Mouse (Mus musculus): Measurements from ENCODE around the gene Dock1. TPM values are rescaled to one million over a fixed set of nuclear protein-coding genes. Genes with fewer than 3 reads are reported as not detected.

Dock1 gene
- polyA plus RNA-seq, 1 experiment from 2014 or later: 20.1 TPM

DNA sequence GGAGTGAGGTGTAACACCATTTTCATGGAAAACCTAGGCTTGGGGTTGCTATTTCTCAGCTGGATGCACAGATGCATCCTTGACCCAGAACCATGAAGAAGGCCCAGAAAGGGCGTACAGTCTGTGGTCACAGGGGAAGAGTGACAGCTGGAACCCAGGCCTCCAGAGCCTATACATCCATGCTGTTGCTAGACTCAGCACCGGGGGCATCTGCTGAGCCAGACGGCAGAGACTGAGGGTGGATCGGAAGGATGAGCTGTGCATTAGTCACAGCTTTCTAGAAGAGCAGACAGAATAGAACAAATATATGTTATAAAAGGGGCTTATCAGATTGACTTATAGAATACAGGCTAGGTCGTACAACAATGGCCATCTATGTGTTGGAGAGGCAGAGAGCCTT lies 534.7 kb downstream of the Dock1 start:
- Histone ChIP-seq H3K9me3 (replicated peaks) (no peaks in the 10 kb centered on the region), H3K4me1 (no peaks in the 10 kb centered on the region), H3K27me3 (ENCODE audit: low read depth, poor library complexity, severe bottlenecking) (no peaks in the 10 kb centered on the region), H3K27ac (replicated peaks) (no peak overlapping the region), H3K4me3 (no peak overlapping the region), H3K36me3 (no peaks in the 10 kb centered on the region)
- no peak for DNase-seq (ENCODE audit: low spot score)
- WGBS: 82% methylated on average over 5 of the region's 5 CpGs

DNA sequence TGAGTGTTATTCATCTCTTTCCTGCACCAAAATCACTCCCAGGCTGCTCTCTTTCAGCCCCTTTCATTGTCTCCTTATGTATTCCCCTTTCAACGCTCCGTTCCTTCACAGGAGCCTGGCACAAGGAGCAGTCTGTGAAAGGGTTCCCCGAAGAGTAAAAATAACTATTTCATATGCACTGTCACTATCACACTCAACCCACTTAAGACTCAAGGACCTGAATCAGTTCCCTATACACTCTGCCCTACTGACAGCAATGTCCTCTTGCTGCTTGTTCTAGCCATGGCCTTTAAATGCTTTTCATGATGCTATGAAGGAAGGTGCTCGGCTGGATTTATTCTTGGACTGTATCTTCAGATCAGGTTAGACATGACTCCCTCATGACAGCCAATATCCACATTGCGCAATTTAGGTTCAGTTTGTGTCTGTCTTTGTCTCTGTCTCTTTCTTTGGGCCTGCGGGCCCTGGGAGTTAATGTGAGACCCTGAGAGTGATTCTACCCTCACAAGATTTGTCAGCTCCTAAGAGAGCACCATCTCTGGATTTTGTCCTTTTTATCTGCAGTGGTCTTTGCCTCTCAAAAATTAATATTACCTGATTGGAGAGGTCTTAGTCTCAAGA lies 538.6 kb downstream of the Dock1 start:
- H3K27me3 ChIP-seq (ENCODE audit: low read depth, poor library complexity, severe bottlenecking): no peaks in the 10 kb centered on the region
- WGBS: 88% methylated on average over 6 of the region's 6 CpGs
- no peaks in the 10 kb centered on the region for H3K36me3 ChIP-seq
- H3K9me3 ChIP-seq (replicated peaks): no peaks in the 10 kb centered on the region
- H3K27ac ChIP-seq (replicated peaks): no peak overlapping the region
- no peak for DNase-seq (ENCODE audit: low spot score)
- H3K4me1 ChIP-seq: no peaks in the 10 kb centered on the region
- no peak overlapping the region for H3K4me3 ChIP-seq

DNA sequence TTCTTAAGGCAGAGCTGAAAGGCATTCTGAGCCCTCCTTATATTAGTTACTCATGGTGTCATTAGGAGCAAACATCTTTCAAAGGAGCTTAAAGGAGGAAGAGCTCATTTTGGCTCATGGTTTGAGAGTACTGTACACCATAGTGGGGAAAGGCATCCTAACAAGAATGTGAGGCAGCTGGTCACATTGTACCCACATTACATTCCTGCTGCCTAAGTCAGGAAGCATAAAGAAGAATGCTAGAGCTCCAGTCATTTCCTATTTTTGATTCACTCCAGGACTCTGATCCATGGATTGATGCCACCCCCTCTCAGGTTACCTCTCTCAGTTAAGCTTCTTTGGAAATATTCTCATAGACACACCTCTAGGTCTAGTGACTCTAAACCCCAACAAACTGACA lies 539.8 kb downstream of the Dock1 start:
- H3K27ac ChIP-seq (replicated peaks): no peak overlapping the region
- no peaks in the 10 kb centered on the region for H3K36me3 ChIP-seq
- no peak overlapping the region for H3K4me3 ChIP-seq
- DNase-seq (ENCODE audit: low spot score): no peak
- no peaks in the 10 kb centered on the region for H3K27me3 ChIP-seq (ENCODE audit: low read depth, poor library complexity, severe bottlenecking)
- no peaks in the 10 kb centered on the region for H3K9me3 ChIP-seq (replicated peaks)
- no peaks in the 10 kb centered on the region for H3K4me1 ChIP-seq

DNA sequence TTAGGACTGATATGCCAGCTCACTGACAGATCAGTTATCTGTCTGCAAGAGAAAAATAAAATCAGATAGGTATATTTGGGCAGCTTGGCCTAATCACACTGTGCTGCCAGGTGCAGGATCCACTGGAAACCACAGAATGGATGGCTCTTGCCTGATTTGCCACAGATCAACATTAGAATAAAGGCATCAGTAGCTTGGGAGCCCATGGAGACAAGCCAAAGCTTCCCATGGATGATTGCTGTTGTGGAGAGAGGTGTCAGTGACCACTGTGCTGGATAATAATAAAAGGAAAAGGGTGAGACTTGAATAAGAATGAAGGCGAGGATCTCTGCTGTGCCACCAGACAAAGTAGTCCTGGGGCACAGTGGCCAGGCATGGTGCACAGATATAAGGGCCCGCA lies 540.4 kb downstream of the Dock1 start:
- H3K27me3 ChIP-seq (ENCODE audit: low read depth, poor library complexity, severe bottlenecking): no peaks in the 10 kb centered on the region
- H3K27ac ChIP-seq (replicated peaks): no peak overlapping the region
- H3K9me3 ChIP-seq (replicated peaks): no peaks in the 10 kb centered on the region
- H3K36me3 ChIP-seq: no peaks in the 10 kb centered on the region
- H3K4me3 ChIP-seq: no peak overlapping the region
- H3K4me1 ChIP-seq: no peaks in the 10 kb centered on the region
- no peak for DNase-seq (ENCODE audit: low spot score)
- 80% methylated on average over 2 of the region's 2 CpGs for WGBS

DNA sequence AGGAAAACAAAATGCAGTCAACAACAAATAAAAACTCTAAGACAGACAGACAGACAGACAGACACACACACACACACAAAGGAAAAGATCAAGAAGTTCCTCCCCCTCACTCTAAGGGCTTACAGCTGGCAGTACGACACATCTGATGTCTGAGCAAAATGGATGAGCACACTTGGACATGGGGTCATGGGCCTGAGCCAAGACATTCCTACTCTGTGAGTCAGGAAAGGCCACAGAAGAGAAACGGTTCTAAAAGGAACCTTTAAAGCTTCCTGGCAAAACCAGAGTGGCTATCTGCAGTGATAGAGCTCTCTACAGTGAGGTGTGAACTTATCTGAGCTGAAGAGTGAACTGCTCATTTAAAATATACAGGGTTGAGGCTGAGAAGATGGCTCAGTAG lies 542.1 kb downstream of the Dock1 start:
- no peaks in the 10 kb centered on the region for H3K9me3 ChIP-seq (replicated peaks)
- H3K4me1 ChIP-seq: no peaks in the 10 kb centered on the region
- no peaks in the 10 kb centered on the region for H3K27me3 ChIP-seq (ENCODE audit: low read depth, poor library complexity, severe bottlenecking)
- no peak overlapping the region for H3K27ac ChIP-seq (replicated peaks)
- 83% methylated on average over 2 of the region's 2 CpGs for WGBS
- H3K36me3 ChIP-seq: no peaks in the 10 kb centered on the region
- H3K4me3 ChIP-seq: no peak overlapping the region
- DNase-seq (ENCODE audit: low spot score): no peak

DNA sequence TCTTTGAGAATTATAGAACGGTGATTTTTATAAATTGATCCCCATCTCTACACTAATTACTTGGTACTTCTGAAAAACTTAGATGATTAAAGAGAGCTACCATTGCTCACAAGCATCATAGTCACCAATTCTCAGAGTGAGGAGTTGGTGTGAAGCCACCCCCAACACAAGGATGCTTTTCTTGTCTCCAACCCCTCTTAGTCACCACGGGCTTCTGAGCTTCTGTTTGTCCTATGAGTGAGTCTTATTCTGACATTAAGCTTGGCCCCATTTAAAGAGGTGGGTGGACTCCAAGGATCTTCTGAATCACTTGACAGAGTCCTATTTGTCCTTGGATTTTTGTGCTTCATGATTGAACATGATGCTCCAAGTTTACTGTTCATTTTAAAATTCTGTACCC lies 551.0 kb downstream of the Dock1 start:
- Histone ChIP-seq H3K36me3 (no peaks in the 10 kb centered on the region), H3K4me3 (no peak overlapping the region), H3K27ac (replicated peaks) (no peak overlapping the region), H3K27me3 (ENCODE audit: low read depth, poor library complexity, severe bottlenecking) (no peaks in the 10 kb centered on the region), H3K9me3 (replicated peaks) (no peaks in the 10 kb centered on the region), H3K4me1 (no peaks in the 10 kb centered on the region)
- WGBS: 83% methylated on average over 2 of the region's 2 CpGs
- no peak for DNase-seq (ENCODE audit: low spot score)
